Mouse (Mus musculus) intestine, embryonic 14.5 days (tissue): Measurements from ENCODE around the gene Anapc16. TPM values are rescaled to one million over a fixed set of nuclear protein-coding genes. Genes with fewer than 3 reads are reported as not detected.

Source experiments
- ATAC-seq: fragments of 200-750 bp; cut with Nextera tagmentation; replicated peaks from 2 replicates; pipeline ENCODE4 v1.8.0; 2017; ENCODE audit warnings: low read depth, moderate number of reproducible peaks, moderate TSS enrichment, moderate library complexity; ENCODE audit not compliant: low FRiP score, low TSS enrichment
- DNase-seq: peaks from one replicate; pipeline ENCODE4 v3.0.0-alpha.2; 2018; ENCODE audit warnings: low spot score
- H3K27ac ChIP-seq: fragments of 300-500 bp; sonication (generic); 2 replicates; pipeline ENCODE4 v1.5.1; 2014; ENCODE audit warnings: low read depth, mild to moderate bottlenecking, control low read depth
- H3K27me3 ChIP-seq: fragments of 300-500 bp; sonication (generic); replicated peaks from 2 replicates; pipeline ENCODE4 v1.6.1; 2014; ENCODE audit warnings: low read length, control low read depth; ENCODE audit not compliant: control insufficient read depth, insufficient read depth
- H3K36me3 ChIP-seq: fragments of 300-500 bp; sonication (generic); 2 replicates; pipeline ENCODE4 v1.6.1; 2014; ENCODE audit warnings: low read length, control low read depth; ENCODE audit not compliant: control insufficient read depth, insufficient read depth
- H3K4me1 ChIP-seq: fragments of 300-500 bp; sonication (generic); replicated peaks from 2 replicates; pipeline ENCODE4 v1.6.1; 2014; ENCODE audit warnings: low read length, control low read depth, mixed read lengths; ENCODE audit not compliant: control insufficient read depth, insufficient read depth
- H3K4me2 ChIP-seq: fragments of 300-500 bp; sonication (generic); 2 replicates; pipeline ENCODE4 v1.6.1; 2014; ENCODE audit warnings: low read length
- H3K4me3 ChIP-seq: fragments of 300-500 bp; sonication (generic); 2 replicates; pipeline ENCODE4 v1.5.1; 2014; ENCODE audit warnings: low read depth, low read length, control low read depth, mixed read lengths
- H3K9ac ChIP-seq: fragments of 300-500 bp; sonication (generic); 2 replicates; pipeline ENCODE4 v1.6.1; 2014; ENCODE audit warnings: mild to moderate bottlenecking, low read length
- H3K9me3 ChIP-seq: fragments of 300-500 bp; sonication (generic); 2 replicates; pipeline ENCODE4 v1.6.1; 2016; ENCODE audit warnings: low read length, control low read depth; ENCODE audit not compliant: control insufficient read depth
- WGBS: fragments of 180-500 bp; shearing (Covaris S2); extraction: QIAGEN DNeasy Blood & Tissue Kit; methylation state at CpG from one replicate; pipeline ENCODE4 v1.1.7; 2014; 5-methylcytosine and 5-hydroxymethylcytosine counted together
- polyA plus RNA-seq: library from polyadenylated mRNA; unstranded; fragments of >200 nt; fragmentation: Nextera tagmentation; extraction: Ambion mirVana; gene quantifications from 2 replicates; pipeline ENCODE4 v1.2.1, GENCODE M21; 2014

The Anapc16 gene
- polyA plus RNA-seq, 1 experiment from 2014 or later: 107 TPM

- Histone ChIP-seq H3K9me3 (no peaks in the 10 kb centered on the region), H3K27ac (no peak overlapping the region), H3K4me3 (no peak overlapping the region), H3K36me3 (0 out of 2 replicates have a peak, but pooled peaks cover 5% of the 10 kb centered on the region), H3K4me1 (peaks cover 35% of the 10 kb centered on the region), H3K9ac (no peak overlapping the region), H3K4me2 (no peak overlapping the region), H3K27me3 (no peaks in the 10 kb centered on the region)
- 62% methylated on average over 7 of the region's 7 CpGs for whole genome bisulfite sequencing
- DNase-seq (no peak), ATAC-seq (no peak)
Observed at GRCm38 (mm10) chr10:59947296-59948073, 55.5 kb downstream of the Anapc16 start.

GRCm38 (mm10) chr10:59946362-59946761 lies 56.6 kb downstream of the Anapc16 start:
- Histone ChIP-seq H3K9ac (no peak overlapping the region), H3K9me3 (no peaks in the 10 kb centered on the region), H3K4me1 (peaks cover 36% of the 10 kb centered on the region), H3K27ac (no peak overlapping the region), H3K27me3 (no peaks in the 10 kb centered on the region), H3K4me3 (no peak overlapping the region), H3K36me3 (0 out of 2 replicates have a peak, but pooled peaks cover 5% of the 10 kb centered on the region), H3K4me2 (no peak overlapping the region)
- no peak for ATAC-seq
- 89% methylated on average over 5 of the region's 5 CpGs for WGBS
- no peak for DNase-seq

- Histone ChIP-seq H3K9me3 (no peaks in the 10 kb centered on the region), H3K4me3 (no peak overlapping the region), H3K36me3 (0 out of 2 replicates have a peak, but pooled peaks cover 5% of the 10 kb centered on the region), H3K9ac (no peak overlapping the region), H3K4me2 (no peak overlapping the region), H3K4me1 (peaks cover 31% of the 10 kb centered on the region), H3K27me3 (no peaks in the 10 kb centered on the region), H3K27ac (no peak overlapping the region)
- ATAC-seq (no peak), DNase-seq (no peak)
- 91% methylated on average over 3 of the region's 3 CpGs for WGBS
Observed at GRCm38 (mm10) chr10:59945416-59945815, 57.5 kb downstream of the Anapc16 start.

GRCm38 (mm10) chr10:59943421-59943989 lies 59.4 kb downstream of the Anapc16 start:
- H3K4me2 ChIP-seq: peak overlapping the region; percentile 43
- H3K4me3 ChIP-seq: 0 out of 2 replicates have a peak overlapping the region, but pooled peaks have one; percentile 0
- 46% methylated on average over 13 of the region's 13 CpGs for WGBS
- no peaks in the 10 kb centered on the region for H3K36me3 ChIP-seq
- ATAC-seq: peak; percentile 57
- H3K9me3 ChIP-seq: no peaks in the 10 kb centered on the region
- H3K27me3 ChIP-seq: no peaks in the 10 kb centered on the region
- DNase-seq: peak; percentile 84
- H3K27ac ChIP-seq: no peak overlapping the region; the same call in 1 of the 2 replicates
- peaks cover 12% of the 10 kb centered on the region for H3K4me1 ChIP-seq
- peak overlapping the region; percentile 27; the same call in 1 of the 2 replicates for H3K9ac ChIP-seq

GRCm38 (mm10) chr10:59942847-59943420 lies 60.0 kb downstream of the Anapc16 start:
- Histone ChIP-seq H3K27me3 (no peaks in the 10 kb centered on the region), H3K4me3 (0 out of 2 replicates have a peak overlapping the region, but pooled peaks have one; percentile 0), H3K9ac (peak overlapping the region; percentile 27; the same call in 1 of the 2 replicates), H3K36me3 (no peaks in the 10 kb centered on the region), H3K27ac (no peak overlapping the region; the same call in 1 of the 2 replicates), H3K4me1 (peaks cover 12% of the 10 kb centered on the region), H3K9me3 (no peaks in the 10 kb centered on the region), H3K4me2 (peak overlapping the region; percentile 43)
- 2% methylated on average over 16 of the region's 16 CpGs for WGBS
- ATAC-seq (peak; percentile 51; the same call in 1 of the 2 replicates), DNase-seq (peak; percentile 82)

GRCm38 (mm10) chr10:59942281-59942846 lies 60.6 kb downstream of the Anapc16 start:
- H3K9ac ChIP-seq: peak overlapping the region; percentile 27; the same call in 1 of the 2 replicates
- no peak overlapping the region for H3K27ac ChIP-seq
- H3K4me2 ChIP-seq: peak overlapping the region; percentile 43
- WGBS: 41% methylated on average over 21 of the region's 21 CpGs
- H3K9me3 ChIP-seq: no peaks in the 10 kb centered on the region
- 0 out of 2 replicates have a peak overlapping the region, but pooled peaks have one; percentile 0 for H3K4me3 ChIP-seq
- no peak for ATAC-seq
- no peak for DNase-seq
- no peaks in the 10 kb centered on the region for H3K36me3 ChIP-seq
- H3K4me1 ChIP-seq: peaks cover 12% of the 10 kb centered on the region
- no peaks in the 10 kb centered on the region for H3K27me3 ChIP-seq

GRCm38 (mm10) chr10:59939081-59939480 lies 63.9 kb downstream of the Anapc16 start:
- no peak for ATAC-seq
- Histone ChIP-seq H3K9ac (no peak overlapping the region), H3K4me2 (no peak overlapping the region), H3K27me3 (no peaks in the 10 kb centered on the region), H3K4me3 (no peak overlapping the region), H3K27ac (no peak overlapping the region), H3K9me3 (no peaks in the 10 kb centered on the region), H3K4me1 (peaks cover 16% of the 10 kb centered on the region), H3K36me3 (no peaks in the 10 kb centered on the region)
- no peak for DNase-seq
- WGBS: 75% methylated on average over 1 of the region's 1 CpGs

GRCm38 (mm10) chr10:59938662-59939061 lies 64.3 kb downstream of the Anapc16 start:
- Histone ChIP-seq H3K4me3 (no peak overlapping the region), H3K36me3 (no peaks in the 10 kb centered on the region), H3K9ac (no peak overlapping the region), H3K4me1 (peaks cover 16% of the 10 kb centered on the region), H3K27ac (no peak overlapping the region), H3K27me3 (no peaks in the 10 kb centered on the region), H3K9me3 (no peaks in the 10 kb centered on the region), H3K4me2 (no peak overlapping the region)
- WGBS: 80% methylated on average over 5 of the region's 5 CpGs
- ATAC-seq (no peak), DNase-seq (no peak)
